Mouse (Mus musculus) small intestine, adult 2 months (tissue): Measurements from ENCODE around the gene Caskin1. TPM values are rescaled to one million over a fixed set of nuclear protein-coding genes. Genes with fewer than 3 reads are reported as not detected.

Experiments used
- H3K27ac ChIP-seq: fragments of 200-500 bp; 2 replicates; pipeline ENCODE4 v1.5.1; 2012; ENCODE audit warnings: low read depth, low read length, control low read depth, inconsistent platforms; ENCODE audit not compliant: insufficient read depth
- H3K27me3 ChIP-seq: fragments of 200-500 bp; 2 replicates; pipeline ENCODE4 v1.6.1; 2012; ENCODE audit warnings: mild to moderate bottlenecking, moderate library complexity, low read length, inconsistent platforms; ENCODE audit not compliant: control insufficient read depth, insufficient read depth
- H3K36me3 ChIP-seq: fragments of 200-500 bp; 2 replicates; pipeline ENCODE4 v1.6.1; 2012; ENCODE audit warnings: mild to moderate bottlenecking, low read length, control low read depth, inconsistent platforms; ENCODE audit not compliant: control insufficient read depth, insufficient read depth
- H3K4me1 ChIP-seq: fragments of 200-500 bp; 2 replicates; pipeline ENCODE4 v1.6.1; 2012; ENCODE audit warnings: low read length, inconsistent platforms, mixed read lengths; ENCODE audit not compliant: control insufficient read depth, insufficient read depth, insufficient read length
- H3K4me3 ChIP-seq: fragments of 200-500 bp; 2 replicates; pipeline ENCODE4 v1.5.1; 2012; ENCODE audit warnings: low read depth, mild to moderate bottlenecking, control low read depth, inconsistent platforms, low read length, moderate library complexity
- CTCF ChIP-seq: fragments of 200-500 bp; IDR thresholded peaks from 2 replicates; pipeline ENCODE4 v1.5.1; 2012; ENCODE audit warnings: low read depth, mild to moderate bottlenecking, control low read depth, inconsistent platforms, low read length, moderate library complexity, mixed read lengths; ENCODE audit not compliant: insufficient replicate concordance, insufficient read length; ENCODE audit errors: extremely low read depth
- POLR2A ChIP-seq: fragments of 200-500 bp; IDR thresholded peaks from 2 replicates; pipeline ENCODE4 v1.6.1; 2012; ENCODE audit warnings: low read depth, mild to moderate bottlenecking, control low read depth, inconsistent platforms, low read length, moderate library complexity
- WGBS: fragments of 180-500 bp; shearing (Covaris S2); methylation state at CpG from one replicate; pipeline ENCODE4 v1.1.7; 2018; 5-methylcytosine and 5-hydroxymethylcytosine counted together
- polyA plus RNA-seq: library from polyadenylated mRNA; depleted of rRNA; stranded (reverse); fragments of >200 nt; gene quantifications from 2 replicates; pipeline ENCODE4 v1.2.3, GENCODE M21; 2012

Caskin1 gene
- polyA plus RNA-seq, 1 experiment = 0.77 TPM

GRCm38 (mm10) chr17:24462932-24463331, 25.5 kb upstream of the Caskin1 start:
- H3K36me3 ChIP-seq = no peaks in the 10 kb centered on the region
- 95% methylated on average over 1 of the region's 1 CpGs for WGBS
- no peaks in the 10 kb centered on the region for H3K27me3 ChIP-seq
- TF ChIP-seq CTCF = no peak
- TF ChIP-seq POLR2A = no peak
- H3K4me3 ChIP-seq = no peak overlapping the region
- H3K27ac ChIP-seq = no peak overlapping the region
- H3K4me1 ChIP-seq = no peaks in the 10 kb centered on the region

DNA sequence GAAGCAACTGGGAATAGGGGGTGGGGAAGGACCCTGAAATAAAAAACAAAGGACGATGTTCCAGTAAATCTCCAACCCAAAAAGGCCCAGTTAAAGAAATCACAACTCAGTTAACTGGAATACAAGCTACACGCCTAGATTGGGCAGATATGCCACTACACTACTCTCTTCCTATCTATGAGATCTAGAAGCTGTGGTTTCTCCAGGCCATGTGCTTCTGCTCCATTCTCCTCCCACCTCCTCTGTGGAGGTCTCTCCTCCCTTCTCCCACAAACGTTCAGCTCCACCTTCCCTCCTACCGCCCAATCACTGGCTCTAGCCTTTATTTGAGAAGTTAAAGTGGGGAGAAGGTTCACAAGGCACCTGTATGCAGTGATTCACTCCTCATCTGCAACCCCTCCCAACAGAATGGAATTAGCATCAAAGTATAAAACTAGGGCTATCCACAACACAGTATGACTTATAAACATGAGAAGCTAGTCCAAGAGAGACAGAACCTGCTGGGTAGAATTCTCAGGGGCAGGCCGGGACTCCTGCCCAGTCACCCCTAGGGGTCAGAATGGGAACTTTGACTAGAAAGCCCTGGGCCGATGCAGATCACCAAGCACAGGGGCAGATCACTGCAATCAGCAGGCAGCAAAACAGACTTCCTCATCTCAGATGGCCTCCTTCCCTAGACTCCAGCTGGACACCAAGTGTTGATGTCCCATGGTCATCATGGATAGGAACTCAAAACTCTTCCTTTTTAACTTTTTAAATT, 24.8 kb upstream of the Caskin1 start:
- 57% methylated on average over 6 of the region's 6 CpGs for WGBS
- no peaks in the 10 kb centered on the region for H3K27me3 ChIP-seq
- no peaks in the 10 kb centered on the region for H3K4me1 ChIP-seq
- H3K4me3 ChIP-seq = no peak overlapping the region
- H3K27ac ChIP-seq = no peak overlapping the region
- TF ChIP-seq CTCF = no peak
- no peak for TF ChIP-seq POLR2A
- H3K36me3 ChIP-seq = no peaks in the 10 kb centered on the region

GRCm38 (mm10) chr17:24468636-24469246, 19.7 kb upstream of the Caskin1 start:
- Histone ChIP-seq H3K36me3 (no peaks in the 10 kb centered on the region), H3K4me1 (peaks cover 17% of the 10 kb centered on the region; the same call in 1 of the 2 replicates), H3K4me3 (no peak overlapping the region), H3K27me3 (no peaks in the 10 kb centered on the region), H3K27ac (no peak overlapping the region)
- TF ChIP-seq CTCF = no peak
- no peak for TF ChIP-seq POLR2A
- WGBS = 96% methylated on average over 5 of the region's 5 CpGs

GRCm38 (mm10) chr17:24469336-24469909, 19.0 kb upstream of the Caskin1 start:
- H3K27me3 ChIP-seq = no peaks in the 10 kb centered on the region
- peak overlapping the region; percentile 76 for H3K4me3 ChIP-seq
- peaks cover 2% of the 10 kb centered on the region for H3K36me3 ChIP-seq
- H3K4me1 ChIP-seq = peaks cover 24% of the 10 kb centered on the region
- WGBS = 18% methylated on average over 7 of the region's 7 CpGs
- peak overlapping the region; percentile 81 for H3K27ac ChIP-seq
- no peak for TF ChIP-seq POLR2A
- no peak for TF ChIP-seq CTCF

DNA sequence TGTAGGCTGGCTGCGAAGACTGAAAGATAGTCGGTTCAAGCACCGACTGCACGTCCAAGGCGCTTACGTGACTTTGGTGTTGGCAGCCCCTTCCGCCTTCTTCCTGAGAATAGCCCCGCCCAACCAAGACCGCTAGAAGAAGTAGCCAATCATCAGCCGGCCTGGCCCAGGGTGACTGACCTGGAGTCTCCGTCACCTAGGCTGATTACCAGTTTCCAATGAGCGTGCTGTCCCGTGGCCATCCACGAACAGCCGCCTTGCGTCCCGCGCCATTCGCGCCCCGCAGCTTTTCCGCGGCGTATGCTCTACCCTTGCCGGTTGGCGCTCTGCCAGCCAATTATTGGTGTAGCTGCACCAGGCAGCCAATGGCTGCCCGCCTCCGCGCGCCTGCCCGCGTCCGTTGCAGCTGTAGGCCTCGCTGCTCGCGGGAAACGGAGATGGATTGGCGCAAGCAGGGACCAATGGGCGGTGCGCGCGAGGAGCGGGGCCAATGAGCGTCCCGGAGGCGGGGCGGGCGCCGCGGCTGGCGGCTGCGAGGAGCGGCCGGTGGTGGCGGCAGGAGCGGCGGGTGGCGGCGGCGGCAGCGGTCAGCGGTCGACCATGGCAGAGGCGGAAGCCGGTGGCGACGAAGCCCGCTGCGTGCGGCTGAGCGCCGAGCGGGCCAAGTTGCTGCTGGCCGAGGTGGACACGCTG, 18.3 kb upstream of the Caskin1 start, which contains the start of the genes E4f1 and Pgp:
TSS of gene E4f1 (minus strand) at position 404 of the 693 bp plus-strand sequence.
TSS of gene Pgp (plus strand) at position 483 of the 693 bp plus-strand sequence.
- H3K27me3 ChIP-seq = no peaks in the 10 kb centered on the region
- under 1% methylated on average over 72 of the region's 75 CpGs for WGBS
- TF ChIP-seq POLR2A = peak; percentile 43
- no peak for TF ChIP-seq CTCF
- peak within 1 kb of the TSS; percentile 85 for H3K27ac ChIP-seq
- H3K36me3 ChIP-seq = peaks cover 5% of the 10 kb centered on the region
- peak within 1 kb of the TSS; percentile 85 for H3K4me3 ChIP-seq
- peaks cover 24% of the 10 kb centered on the region for H3K4me1 ChIP-seq

DNA sequence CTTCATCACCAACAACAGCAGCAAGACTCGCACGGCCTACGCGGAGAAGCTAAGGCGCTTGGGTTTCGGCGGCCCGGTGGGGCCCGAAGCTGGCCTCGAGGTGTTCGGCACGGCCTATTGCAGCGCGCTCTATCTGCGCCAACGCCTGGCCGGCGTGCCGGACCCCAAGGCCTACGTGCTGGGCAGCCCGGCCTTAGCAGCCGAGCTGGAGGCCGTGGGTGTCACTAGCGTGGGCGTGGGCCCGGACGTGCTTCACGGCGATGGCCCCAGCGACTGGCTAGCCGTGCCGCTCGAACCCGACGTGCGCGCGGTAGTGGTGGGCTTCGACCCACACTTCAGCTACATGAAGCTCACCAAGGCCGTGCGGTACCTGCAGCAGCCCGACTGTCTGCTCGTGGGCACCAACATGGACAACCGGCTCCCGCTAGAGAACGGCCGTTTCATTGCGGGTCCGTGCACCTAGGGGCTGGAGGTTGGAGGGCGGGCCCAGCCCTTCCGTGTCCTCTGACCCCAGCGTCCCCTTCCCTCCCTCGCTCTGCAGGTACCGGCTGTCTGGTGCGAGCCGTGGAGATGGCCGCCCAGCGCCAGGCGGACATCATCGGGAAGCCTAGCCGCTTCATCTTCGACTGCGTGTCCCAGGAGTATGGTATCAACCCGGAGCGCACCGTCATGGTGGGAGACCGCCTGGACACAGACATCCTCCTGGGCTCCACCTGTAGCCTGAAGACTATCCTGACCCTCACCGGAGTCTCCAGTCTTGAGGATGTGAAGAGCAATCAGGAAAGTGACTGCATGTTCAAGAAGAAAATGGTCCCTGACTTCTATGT, 17.5 kb upstream of the Caskin1 start:
- no peaks in the 10 kb centered on the region for H3K27me3 ChIP-seq
- peak overlapping the region; percentile 85 for H3K4me3 ChIP-seq
- H3K27ac ChIP-seq = peak overlapping the region; percentile 85
- peaks cover 25% of the 10 kb centered on the region for H3K4me1 ChIP-seq
- H3K36me3 ChIP-seq = peaks cover 14% of the 10 kb centered on the region
- no peak for TF ChIP-seq POLR2A
- TF ChIP-seq CTCF = no peak
- WGBS = under 1% methylated on average over 68 of the region's 68 CpGs
